Mouse (Mus musculus): ENCODE data around the gene Zdhhc21. TPM values are rescaled to one million over a fixed set of nuclear protein-coding genes. Genes with fewer than 3 reads are reported as not detected.

Zdhhc21 gene
- total and polyA plus RNA-seq, 2 experiments from 2014 or later: 14.8 to 50.3 TPM

GRCm38 (mm10) chr4:82886148-82886547 lies 26.4 kb upstream of the Zdhhc21 start:
- Histone ChIP-seq H3K27me3 (ENCODE audit: insufficient read depth, low read length) (no peaks in the 10 kb centered on the region), H3K4me2 (ENCODE audit: low read depth, low read length, poor library complexity, severe bottlenecking) (no peak overlapping the region), H3K9ac (replicated peaks; ENCODE audit: low read length, poor library complexity, severe bottlenecking) (no peak overlapping the region), H3K27ac (ENCODE audit: low read depth, low read length) (no peak overlapping the region), H3K9me3 (ENCODE audit: low read length) (no peaks in the 10 kb centered on the region), H3K4me1 (ENCODE audit: insufficient read depth, low read length) (0 out of 2 replicates have a peak, but pooled peaks cover 4% of the 10 kb centered on the region), H3K4me3 (ENCODE audit: low read depth, low read length) (no peak overlapping the region), H3K36me3 (ENCODE audit: insufficient read depth, low read length) (no peaks in the 10 kb centered on the region)
- ATAC-seq (ENCODE audit: low FRiP score) (no peak), DNase-seq (ENCODE audit: low spot score) (no peak)
- WGBS: 64% methylated on average over 2 of the region's 2 CpGs
- TF ChIP-seq CTCF (IDR thresholded peaks at IDR 0.05): no peak

GRCm38 (mm10) chr4:82885535-82885913 lies 25.8 kb upstream of the Zdhhc21 start:
- no peak overlapping the region for H3K4me2 ChIP-seq (ENCODE audit: low read depth, low read length, poor library complexity, severe bottlenecking)
- WGBS: 77% methylated on average over 1 of the region's 1 CpGs
- H3K27me3 ChIP-seq (ENCODE audit: insufficient read depth, low read length): no peaks in the 10 kb centered on the region
- H3K36me3 ChIP-seq (ENCODE audit: insufficient read depth, low read length): no peaks in the 10 kb centered on the region
- DNase-seq (ENCODE audit: low spot score): no peak
- no peaks in the 10 kb centered on the region for H3K4me1 ChIP-seq (ENCODE audit: insufficient read depth, low read length)
- TF ChIP-seq CTCF (IDR thresholded peaks at IDR 0.05): no peak
- no peak overlapping the region for H3K4me3 ChIP-seq (ENCODE audit: low read depth, low read length)
- no peaks in the 10 kb centered on the region for H3K9me3 ChIP-seq (ENCODE audit: low read length)
- no peak for ATAC-seq (ENCODE audit: low FRiP score)
- H3K9ac ChIP-seq (replicated peaks; ENCODE audit: low read length, poor library complexity, severe bottlenecking): no peak overlapping the region
- H3K27ac ChIP-seq (ENCODE audit: low read depth, low read length): no peak overlapping the region

- Histone ChIP-seq H3K9ac (replicated peaks; ENCODE audit: low read length, poor library complexity, severe bottlenecking) (no peak within 1 kb of the TSS), H3K4me3 (ENCODE audit: low read depth, low read length) (no peak within 1 kb of the TSS), H3K4me2 (ENCODE audit: low read depth, low read length, poor library complexity, severe bottlenecking) (no peak within 1 kb of the TSS), H3K36me3 (ENCODE audit: insufficient read depth, low read length) (no peaks in the 10 kb centered on the region), H3K27me3 (ENCODE audit: insufficient read depth, low read length) (no peaks in the 10 kb centered on the region), H3K9me3 (ENCODE audit: low read length) (no peaks in the 10 kb centered on the region), H3K4me1 (ENCODE audit: insufficient read depth, low read length) (no peaks in the 10 kb centered on the region), H3K27ac (ENCODE audit: low read depth, low read length) (no peak within 1 kb of the TSS)
- TF ChIP-seq CTCF (IDR thresholded peaks at IDR 0.05): no peak
- 74% methylated on average over 18 of the region's 19 CpGs for WGBS
- ATAC-seq (ENCODE audit: low FRiP score) (no peak), DNase-seq (ENCODE audit: low spot score) (no peak)
Observed at GRCm38 (mm10) chr4:82884636-82885534, 25.1 kb upstream of the Zdhhc21 start, which contains the start of gene Cer1. Gene Cer1, minus strand, starts transcription at chr4:82885148.

GRCm38 (mm10) chr4:82882500-82882899 lies 22.7 kb upstream of the Zdhhc21 start:
- no peak overlapping the region for H3K4me3 ChIP-seq (ENCODE audit: low read depth, low read length)
- no peaks in the 10 kb centered on the region for H3K9me3 ChIP-seq (ENCODE audit: low read length)
- H3K36me3 ChIP-seq (ENCODE audit: insufficient read depth, low read length): no peaks in the 10 kb centered on the region
- no peak overlapping the region for H3K9ac ChIP-seq (replicated peaks; ENCODE audit: low read length, poor library complexity, severe bottlenecking)
- H3K4me2 ChIP-seq (ENCODE audit: low read depth, low read length, poor library complexity, severe bottlenecking): no peak overlapping the region
- DNase-seq (ENCODE audit: low spot score) (no peak), ATAC-seq (ENCODE audit: low FRiP score) (no peak)
- no peaks in the 10 kb centered on the region for H3K27me3 ChIP-seq (ENCODE audit: insufficient read depth, low read length)
- WGBS: 86% methylated on average over 9 of the region's 9 CpGs
- peak; percentile 11; the same call in 1 of the 2 replicates for TF ChIP-seq CTCF (IDR thresholded peaks at IDR 0.05)
- no peaks in the 10 kb centered on the region for H3K4me1 ChIP-seq (ENCODE audit: insufficient read depth, low read length)
- no peak overlapping the region for H3K27ac ChIP-seq (ENCODE audit: low read depth, low read length)

GRCm38 (mm10) chr4:82881366-82881765 lies 21.6 kb upstream of the Zdhhc21 start:
- WGBS: 82% methylated on average over 3 of the region's 3 CpGs
- Histone ChIP-seq H3K9me3 (ENCODE audit: low read length) (no peaks in the 10 kb centered on the region), H3K27me3 (ENCODE audit: insufficient read depth, low read length) (no peaks in the 10 kb centered on the region), H3K27ac (ENCODE audit: low read depth, low read length) (no peak overlapping the region), H3K9ac (replicated peaks; ENCODE audit: low read length, poor library complexity, severe bottlenecking) (no peak overlapping the region), H3K4me1 (ENCODE audit: insufficient read depth, low read length) (no peaks in the 10 kb centered on the region), H3K36me3 (ENCODE audit: insufficient read depth, low read length) (no peaks in the 10 kb centered on the region), H3K4me3 (ENCODE audit: low read depth, low read length) (no peak overlapping the region), H3K4me2 (ENCODE audit: low read depth, low read length, poor library complexity, severe bottlenecking) (no peak overlapping the region)
- TF ChIP-seq CTCF (IDR thresholded peaks at IDR 0.05): no peak
- DNase-seq (ENCODE audit: low spot score) (no peak), ATAC-seq (ENCODE audit: low FRiP score) (no peak)

- Histone ChIP-seq H3K4me1 (ENCODE audit: insufficient read depth, low read length) (no peaks in the 10 kb centered on the region), H3K27me3 (ENCODE audit: insufficient read depth, low read length) (no peaks in the 10 kb centered on the region), H3K4me3 (ENCODE audit: low read depth, low read length) (no peak overlapping the region), H3K9ac (replicated peaks; ENCODE audit: low read length, poor library complexity, severe bottlenecking) (no peak overlapping the region), H3K4me2 (ENCODE audit: low read depth, low read length, poor library complexity, severe bottlenecking) (no peak overlapping the region), H3K27ac (ENCODE audit: low read depth, low read length) (no peak overlapping the region), H3K36me3 (ENCODE audit: insufficient read depth, low read length) (no peaks in the 10 kb centered on the region), H3K9me3 (ENCODE audit: low read length) (no peaks in the 10 kb centered on the region)
- TF ChIP-seq CTCF (IDR thresholded peaks at IDR 0.05): no peak
- ATAC-seq (ENCODE audit: low FRiP score): no peak
- no peak for DNase-seq (ENCODE audit: low spot score)
- 82% methylated on average over 2 of the region's 2 CpGs for WGBS
Observed at GRCm38 (mm10) chr4:82880243-82880642, 20.5 kb upstream of the Zdhhc21 start.

Measured in midbrain, postnatal 0 days (tissue).